Mouse (Mus musculus): Measurements from ENCODE around the gene Ndufa3. TPM values are rescaled to one million over a fixed set of nuclear protein-coding genes. Genes with fewer than 3 reads are reported as not detected.

Ndufa3 gene
- polyA plus RNA-seq, 1 experiment from 2014 or later = 1,026 TPM

DNA sequence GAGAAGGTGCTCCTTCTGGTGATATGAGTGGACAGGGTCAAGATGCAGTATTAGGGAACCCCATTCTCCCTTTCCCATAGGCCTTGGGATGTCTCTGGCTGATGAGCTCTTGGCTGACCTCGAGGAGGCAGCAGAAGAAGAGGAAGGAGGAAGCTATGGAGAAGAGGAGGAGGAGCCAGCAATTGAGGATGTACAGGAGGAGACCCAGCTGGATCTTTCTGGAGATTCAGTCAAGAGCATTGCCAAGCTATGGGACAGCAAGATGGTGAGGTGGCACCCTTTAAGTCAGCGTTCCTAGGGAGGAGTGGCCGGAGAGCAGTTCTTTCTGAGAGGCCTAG, 13.3 kb downstream of the Ndufa3 start:
- no peaks in the 10 kb centered on the region for H3K9me3 ChIP-seq (ENCODE audit: control insufficient read depth, low read length)
- no peak for ATAC-seq (ENCODE audit: insufficient number of reproducible peaks, insufficient read depth, low FRiP score, low read depth)
- peaks cover 47% of the 10 kb centered on the region for H3K36me3 ChIP-seq (ENCODE audit: control insufficient read depth, insufficient read depth, low read length)
- no peak overlapping the region for H3K27ac ChIP-seq (replicated peaks in 1 of 2; ENCODE audit: control insufficient read depth in 1 of 2, insufficient read depth in 1 of 2, low read depth in 2 of 2, low read length in 2 of 2)
- no peaks in the 10 kb centered on the region for H3K27me3 ChIP-seq (ENCODE audit: control insufficient read depth, insufficient read depth, low read length)
- H3K4me2 ChIP-seq (ENCODE audit: low read length) = peak overlapping the region; percentile 97
- 59% methylated on average over 3 of the region's 3 CpGs for WGBS
- H3K4me1 ChIP-seq (ENCODE audit: control insufficient read depth in 2 of 2, insufficient read depth in 2 of 2, low read length in 2 of 2) = peaks cover 10 to 18% of the 10 kb centered on the region in 2 experiments
- H3K4me3 ChIP-seq (ENCODE audit: control insufficient read depth in 1 of 2, insufficient read depth in 1 of 2, low read depth in 1 of 2, low read length in 2 of 2) = peak overlapping the region; percentile 73 to 100
- H3K9ac ChIP-seq (ENCODE audit: low read length) = peak overlapping the region; percentile 75

DNA sequence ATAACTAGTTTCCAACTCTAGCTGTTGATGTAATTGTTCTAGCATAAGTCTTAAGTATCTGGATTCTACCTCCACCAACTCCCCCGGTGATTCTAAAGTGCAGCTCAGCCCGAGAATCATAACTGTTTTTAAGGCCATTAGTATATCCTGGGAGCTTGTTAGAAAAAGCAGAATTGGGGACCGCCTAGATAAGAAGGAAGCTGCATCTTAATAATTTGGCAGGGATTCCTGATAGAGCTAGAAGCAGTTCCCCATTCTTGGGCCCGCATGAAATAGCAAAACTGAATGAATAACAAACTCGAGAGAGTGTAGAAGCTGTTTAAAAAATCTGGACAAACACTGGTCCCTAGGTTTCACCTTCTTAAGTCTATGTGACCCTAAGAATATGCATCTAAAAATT, 26.2 kb downstream of the Ndufa3 start:
- Histone ChIP-seq H3K4me2 (ENCODE audit: low read length) (no peak overlapping the region), H3K9ac (ENCODE audit: low read length) (no peak overlapping the region), H3K27me3 (ENCODE audit: control insufficient read depth, insufficient read depth, low read length) (no peaks in the 10 kb centered on the region), H3K36me3 (ENCODE audit: control insufficient read depth, insufficient read depth, low read length) (peaks cover 33% of the 10 kb centered on the region), H3K27ac (replicated peaks in 1 of 2; ENCODE audit: control insufficient read depth in 1 of 2, insufficient read depth in 1 of 2, low read depth in 2 of 2, low read length in 2 of 2) (no peak overlapping the region), H3K9me3 (ENCODE audit: control insufficient read depth, low read length) (no peaks in the 10 kb centered on the region), H3K4me1 (ENCODE audit: control insufficient read depth in 2 of 2, insufficient read depth in 2 of 2, low read length in 2 of 2) (peaks cover 12 to 24% of the 10 kb centered on the region in 2 experiments), H3K4me3 (ENCODE audit: control insufficient read depth in 1 of 2, insufficient read depth in 1 of 2, low read depth in 1 of 2, low read length in 2 of 2) (no peak overlapping the region)
- 66% methylated on average over 5 of the region's 5 CpGs for WGBS
- no peak for ATAC-seq (ENCODE audit: insufficient number of reproducible peaks, insufficient read depth, low FRiP score, low read depth)

DNA sequence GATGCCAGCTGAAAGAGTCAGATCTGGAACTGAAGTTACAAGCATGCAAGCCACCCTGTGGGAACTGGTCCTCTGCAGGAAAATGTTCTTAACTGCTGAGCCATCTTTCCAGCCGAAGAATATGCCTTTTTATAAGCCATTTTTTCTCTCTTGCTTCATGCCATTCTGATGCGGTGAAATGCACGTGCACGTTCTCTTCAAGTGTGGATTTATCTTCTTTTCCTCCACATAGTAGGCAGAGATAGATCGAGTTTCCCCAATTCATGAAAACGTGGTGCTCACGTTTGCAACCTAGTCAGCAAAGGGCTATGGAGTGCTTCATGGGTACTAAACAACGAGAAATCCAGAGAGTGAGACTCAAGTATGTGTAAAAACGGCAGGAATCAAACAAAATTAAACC, 26.7 kb downstream of the Ndufa3 start:
- Histone ChIP-seq H3K27me3 (ENCODE audit: control insufficient read depth, insufficient read depth, low read length) (no peaks in the 10 kb centered on the region), H3K4me1 (ENCODE audit: control insufficient read depth in 2 of 2, insufficient read depth in 2 of 2, low read length in 2 of 2) (peaks cover 12 to 24% of the 10 kb centered on the region in 2 experiments), H3K4me2 (ENCODE audit: low read length) (peak overlapping the region; percentile 58), H3K4me3 (ENCODE audit: control insufficient read depth in 1 of 2, insufficient read depth in 1 of 2, low read depth in 1 of 2, low read length in 2 of 2) (peak overlapping the region in 1 of 2 experiments; percentile 35; a peak in 2 of 4 replicates), H3K9ac (ENCODE audit: low read length) (no peak overlapping the region), H3K27ac (replicated peaks in 1 of 2; ENCODE audit: control insufficient read depth in 1 of 2, insufficient read depth in 1 of 2, low read depth in 2 of 2, low read length in 2 of 2) (no peak overlapping the region), H3K36me3 (ENCODE audit: control insufficient read depth, insufficient read depth, low read length) (peaks cover 33% of the 10 kb centered on the region), H3K9me3 (ENCODE audit: control insufficient read depth, low read length) (no peaks in the 10 kb centered on the region)
- WGBS = 22% methylated on average over 9 of the region's 9 CpGs
- ATAC-seq (ENCODE audit: insufficient number of reproducible peaks, insufficient read depth, low FRiP score, low read depth) = no peak

DNA sequence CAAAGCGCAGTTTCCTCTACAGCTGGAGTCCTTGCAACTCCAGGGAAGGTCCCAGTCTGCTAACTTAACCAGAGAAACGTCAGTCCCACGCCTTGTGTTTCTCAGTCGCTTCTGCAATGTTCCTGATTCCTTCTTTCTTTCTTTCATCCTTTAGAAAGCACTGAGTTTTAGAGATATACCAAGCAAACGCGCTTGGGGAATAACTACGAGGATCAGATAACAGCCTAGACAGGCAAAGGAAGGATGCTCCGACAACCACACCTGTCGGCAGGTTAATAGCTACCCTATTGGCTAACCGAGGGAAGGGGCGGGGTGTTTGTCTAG, 27.1 kb downstream of the Ndufa3 start:
- no peak for ATAC-seq (ENCODE audit: insufficient number of reproducible peaks, insufficient read depth, low FRiP score, low read depth)
- Histone ChIP-seq H3K27ac (replicated peaks in 1 of 2; ENCODE audit: control insufficient read depth in 1 of 2, insufficient read depth in 1 of 2, low read depth in 2 of 2, low read length in 2 of 2) (peak overlapping the region; percentile 9 to 53; a peak in 1 of 4 replicates), H3K4me2 (ENCODE audit: low read length) (peak overlapping the region; percentile 58), H3K9me3 (ENCODE audit: control insufficient read depth, low read length) (no peaks in the 10 kb centered on the region), H3K27me3 (ENCODE audit: control insufficient read depth, insufficient read depth, low read length) (no peaks in the 10 kb centered on the region), H3K36me3 (ENCODE audit: control insufficient read depth, insufficient read depth, low read length) (peaks cover 31% of the 10 kb centered on the region), H3K4me3 (ENCODE audit: control insufficient read depth in 1 of 2, insufficient read depth in 1 of 2, low read depth in 1 of 2, low read length in 2 of 2) (peak overlapping the region; percentile 35), H3K9ac (ENCODE audit: low read length) (no peak overlapping the region), H3K4me1 (ENCODE audit: control insufficient read depth in 2 of 2, insufficient read depth in 2 of 2, low read length in 2 of 2) (peaks cover 12 to 24% of the 10 kb centered on the region in 2 experiments)
- WGBS = 2% methylated on average over 11 of the region's 11 CpGs

DNA sequence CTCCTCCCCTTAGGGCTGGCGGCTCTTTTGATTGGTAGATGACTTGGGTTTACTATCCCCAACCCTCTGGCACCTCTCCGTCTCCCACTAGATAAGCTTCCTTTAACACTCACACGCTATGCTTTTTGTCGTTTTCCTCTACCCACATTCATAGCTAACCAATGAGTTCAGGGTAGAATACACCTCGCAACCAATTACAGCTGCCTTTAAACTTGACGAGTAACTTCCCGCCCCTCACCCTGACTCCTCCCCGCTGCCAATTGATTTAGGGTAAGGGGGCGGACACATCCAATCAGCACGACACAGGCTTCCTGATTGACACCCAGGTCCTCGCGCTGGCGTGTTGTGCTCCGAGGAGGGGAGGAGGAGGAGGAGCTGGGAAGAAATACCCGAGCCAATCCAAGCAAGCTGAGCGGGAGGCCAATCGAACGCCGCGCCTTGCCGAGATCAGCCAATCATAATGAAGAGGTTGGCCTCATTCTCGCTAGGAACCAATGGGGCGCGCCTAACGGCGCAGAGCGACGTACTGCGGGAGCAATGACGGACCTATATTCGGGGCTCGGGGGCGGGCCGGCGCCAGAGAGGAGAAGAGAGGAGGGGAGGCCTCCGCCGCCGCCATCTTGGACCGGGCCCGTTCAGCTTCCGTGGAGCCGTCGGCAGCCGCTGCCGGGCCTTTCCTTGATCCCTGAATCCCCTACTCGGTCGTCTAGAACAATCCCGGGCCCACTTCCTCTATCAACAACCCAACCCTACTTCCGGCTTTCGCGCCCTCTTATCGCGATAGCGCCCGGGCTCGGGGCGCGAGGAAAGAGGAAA, 27.7 kb downstream of the Ndufa3 start, which contains the start of gene Cnot3:
Cnot3 (plus strand) TSS at position 597 of the 816 bp plus-strand sequence.
- whole genome bisulfite sequencing = under 1% methylated on average over 54 of the region's 58 CpGs
- H3K4me1 ChIP-seq (ENCODE audit: control insufficient read depth in 2 of 2, insufficient read depth in 2 of 2, low read length in 2 of 2) = peaks cover 12 to 24% of the 10 kb centered on the region in 2 experiments
- H3K27me3 ChIP-seq (ENCODE audit: control insufficient read depth, insufficient read depth, low read length) = no peaks in the 10 kb centered on the region
- H3K9me3 ChIP-seq (ENCODE audit: control insufficient read depth, low read length) = no peaks in the 10 kb centered on the region
- peak within 1 kb of the TSS; percentile 90 to 93 for H3K4me3 ChIP-seq (ENCODE audit: control insufficient read depth in 1 of 2, insufficient read depth in 1 of 2, low read depth in 1 of 2, low read length in 2 of 2)
- H3K9ac ChIP-seq (ENCODE audit: low read length) = peak within 1 kb of the TSS; percentile 98
- ATAC-seq (ENCODE audit: insufficient number of reproducible peaks, insufficient read depth, low FRiP score, low read depth) = peak; percentile 98
- peaks cover 27% of the 10 kb centered on the region for H3K36me3 ChIP-seq (ENCODE audit: control insufficient read depth, insufficient read depth, low read length)
- H3K4me2 ChIP-seq (ENCODE audit: low read length) = peak within 1 kb of the TSS; percentile 80
- H3K27ac ChIP-seq (replicated peaks in 1 of 2; ENCODE audit: control insufficient read depth in 1 of 2, insufficient read depth in 1 of 2, low read depth in 2 of 2, low read length in 2 of 2) = peak within 1 kb of the TSS; percentile 97 to 98

DNA sequence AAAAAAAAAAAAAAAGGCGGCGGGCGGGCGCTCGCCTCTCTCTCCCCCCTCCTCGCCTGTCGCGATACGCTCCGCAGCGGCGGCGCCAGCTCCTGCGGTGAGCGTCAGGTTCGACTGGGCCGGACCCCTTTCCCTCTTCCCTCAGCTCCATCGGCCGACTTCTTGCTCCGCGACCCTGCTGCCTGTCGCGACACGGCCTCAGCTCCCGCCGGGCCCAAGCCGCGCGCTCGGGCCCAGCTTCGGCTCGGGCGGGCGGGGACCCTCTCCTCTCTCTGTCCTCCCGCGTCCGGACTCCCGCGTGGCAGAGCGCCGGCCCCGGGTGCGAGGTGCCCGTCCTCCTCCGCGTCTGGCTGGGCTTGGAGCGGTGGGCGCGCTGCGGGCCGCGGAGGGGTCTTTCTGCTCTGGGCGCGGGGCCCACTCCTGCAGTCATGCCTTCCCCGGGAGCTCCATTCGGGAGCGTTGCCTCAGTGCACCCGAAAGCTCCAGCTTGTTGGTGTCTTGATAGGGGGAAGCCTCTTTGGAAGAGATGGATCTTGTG, 28.4 kb downstream of the Ndufa3 start:
- H3K9me3 ChIP-seq (ENCODE audit: control insufficient read depth, low read length) = no peaks in the 10 kb centered on the region
- no peak for ATAC-seq (ENCODE audit: insufficient number of reproducible peaks, insufficient read depth, low FRiP score, low read depth)
- peak overlapping the region; percentile 97 to 98 for H3K27ac ChIP-seq (replicated peaks in 1 of 2; ENCODE audit: control insufficient read depth in 1 of 2, insufficient read depth in 1 of 2, low read depth in 2 of 2, low read length in 2 of 2)
- peak overlapping the region; percentile 90 to 93 for H3K4me3 ChIP-seq (ENCODE audit: control insufficient read depth in 1 of 2, insufficient read depth in 1 of 2, low read depth in 1 of 2, low read length in 2 of 2)
- H3K4me1 ChIP-seq (ENCODE audit: control insufficient read depth in 2 of 2, insufficient read depth in 2 of 2, low read length in 2 of 2) = peaks cover 12 to 24% of the 10 kb centered on the region in 2 experiments
- peak overlapping the region; percentile 98 for H3K9ac ChIP-seq (ENCODE audit: low read length)
- H3K36me3 ChIP-seq (ENCODE audit: control insufficient read depth, insufficient read depth, low read length) = peaks cover 27% of the 10 kb centered on the region
- no peaks in the 10 kb centered on the region for H3K27me3 ChIP-seq (ENCODE audit: control insufficient read depth, insufficient read depth, low read length)
- peak overlapping the region; percentile 80 for H3K4me2 ChIP-seq (ENCODE audit: low read length)
- WGBS = 0% methylated on average over 40 of the region's 58 CpGs

DNA sequence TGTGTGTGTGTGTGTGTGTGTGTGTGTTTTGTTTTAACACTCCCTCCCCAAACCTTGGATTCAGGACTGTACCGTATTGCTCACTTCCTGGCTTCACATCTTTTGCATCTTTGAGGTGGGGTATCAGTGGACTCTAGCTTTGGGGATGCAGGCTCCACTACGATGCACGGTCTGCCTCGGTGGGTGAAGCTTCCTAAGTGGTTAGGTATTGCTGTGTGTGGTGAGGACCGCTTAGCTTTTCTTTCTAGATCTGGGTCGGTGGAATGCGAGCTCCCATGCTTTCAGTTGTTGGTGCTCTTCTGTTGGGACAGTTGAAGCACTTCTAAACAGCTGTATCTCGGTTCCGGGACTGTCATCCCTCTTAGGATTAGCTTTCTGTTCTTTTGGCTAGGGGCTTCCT, 29.0 kb downstream of the Ndufa3 start:
- no peak for ATAC-seq (ENCODE audit: insufficient number of reproducible peaks, insufficient read depth, low FRiP score, low read depth)
- Histone ChIP-seq H3K9ac (ENCODE audit: low read length) (peak overlapping the region; percentile 98), H3K27ac (replicated peaks in 1 of 2; ENCODE audit: control insufficient read depth in 1 of 2, insufficient read depth in 1 of 2, low read depth in 2 of 2, low read length in 2 of 2) (no peak overlapping the region; a peak in 1 of 4 replicates)

More for the DNA sequence above, 29.0 kb downstream of the Ndufa3 start:
- Histone ChIP-seq H3K4me2 (ENCODE audit: low read length) (peak overlapping the region; percentile 80), H3K27me3 (ENCODE audit: control insufficient read depth, insufficient read depth, low read length) (no peaks in the 10 kb centered on the region), H3K36me3 (ENCODE audit: control insufficient read depth, insufficient read depth, low read length) (peaks cover 27% of the 10 kb centered on the region), H3K9me3 (ENCODE audit: control insufficient read depth, low read length) (no peaks in the 10 kb centered on the region), H3K4me1 (ENCODE audit: control insufficient read depth in 2 of 2, insufficient read depth in 2 of 2, low read length in 2 of 2) (peaks cover 12 to 24% of the 10 kb centered on the region in 2 experiments), H3K4me3 (ENCODE audit: control insufficient read depth in 1 of 2, insufficient read depth in 1 of 2, low read depth in 1 of 2, low read length in 2 of 2) (peak overlapping the region; percentile 90 to 93)
- WGBS = 6% methylated on average over 9 of the region's 9 CpGs
